Mouse (Mus musculus): ENCODE data around the gene Gm20538. TPM values are rescaled to one million over a fixed set of nuclear protein-coding genes. Genes with fewer than 3 reads are reported as not detected.

Gene Gm20538
- polyA plus RNA-seq (2015; fragmentation: Nextera tagmentation; extraction: Ambion mirVana) = 1.6 TPM in 1 of 2 replicates, not detected in the other

GRCm38 (mm10) chr19:44552731-44553130 is at the start of gene Gm20538:
Gm20538 (minus strand) TSS chr19:44552831.
- Histone ChIP-seq H3K4me3 (ENCODE audit: low read length) (no peak within 1 kb of the TSS), H3K9me3 (ENCODE audit: control insufficient read depth, low read length) (no peaks in the 10 kb centered on the region), H3K9ac (ENCODE audit: low read length) (no peak within 1 kb of the TSS), H3K4me1 (replicated peaks; ENCODE audit: control insufficient read depth, insufficient read depth, low read length) (peaks cover 6% of the 10 kb centered on the region), H3K27ac (ENCODE audit: low read length) (no peak within 1 kb of the TSS), H3K4me2 (ENCODE audit: low read depth, low read length) (no peak within 1 kb of the TSS), H3K27me3 (ENCODE audit: control insufficient read depth, insufficient read depth, low read depth, low read length) (no peaks in the 10 kb centered on the region), H3K36me3 (ENCODE audit: control insufficient read depth, insufficient read depth, low read length) (peaks cover 39% of the 10 kb centered on the region)
- no peak for ATAC-seq (ENCODE audit: low read depth)
- 92% methylated on average over 4 of the region's 4 CpGs for WGBS

- H3K4me1 ChIP-seq (replicated peaks; ENCODE audit: control insufficient read depth, insufficient read depth, low read length) = no peaks in the 10 kb centered on the region
- H3K27me3 ChIP-seq (ENCODE audit: control insufficient read depth, insufficient read depth, low read depth, low read length) = no peaks in the 10 kb centered on the region
- no peaks in the 10 kb centered on the region for H3K36me3 ChIP-seq (ENCODE audit: control insufficient read depth, insufficient read depth, low read length)
- H3K4me3 ChIP-seq (ENCODE audit: low read length) = no peak overlapping the region
- no peaks in the 10 kb centered on the region for H3K9me3 ChIP-seq (ENCODE audit: control insufficient read depth, low read length)
- WGBS = 94% methylated on average over 14 of the region's 14 CpGs
- no peak for ATAC-seq (ENCODE audit: low read depth)
- no peak overlapping the region for H3K27ac ChIP-seq (ENCODE audit: low read length)
- H3K9ac ChIP-seq (ENCODE audit: low read length) = no peak overlapping the region
- H3K4me2 ChIP-seq (ENCODE audit: low read depth, low read length) = no peak overlapping the region
Observed at GRCm38 (mm10) chr19:44594180-44594579, 41.5 kb upstream of the Gm20538 start.

- ATAC-seq (ENCODE audit: low read depth) = no peak
- peaks cover 4% of the 10 kb centered on the region; the same call in 1 of the 2 replicates for H3K27me3 ChIP-seq (ENCODE audit: control insufficient read depth, insufficient read depth, low read depth, low read length)
- H3K36me3 ChIP-seq (ENCODE audit: control insufficient read depth, insufficient read depth, low read length) = no peaks in the 10 kb centered on the region
- H3K4me1 ChIP-seq (replicated peaks; ENCODE audit: control insufficient read depth, insufficient read depth, low read length) = no peaks in the 10 kb centered on the region
- no peaks in the 10 kb centered on the region for H3K9me3 ChIP-seq (ENCODE audit: control insufficient read depth, low read length)
- no peak overlapping the region for H3K4me3 ChIP-seq (ENCODE audit: low read length)
- H3K4me2 ChIP-seq (ENCODE audit: low read depth, low read length) = no peak overlapping the region
- no peak overlapping the region for H3K27ac ChIP-seq (ENCODE audit: low read length)
- WGBS = 71% methylated on average over 6 of the region's 6 CpGs
- H3K9ac ChIP-seq (ENCODE audit: low read length) = no peak overlapping the region
Observed at GRCm38 (mm10) chr19:44591638-44592037, 39.0 kb upstream of the Gm20538 start.

GRCm38 (mm10) chr19:44590992-44591391 is 38.4 kb upstream of the Gm20538 start:
- no peak overlapping the region for H3K9ac ChIP-seq (ENCODE audit: low read length)

GRCm38 (mm10) chr19:44589591-44590223 is 37.1 kb upstream of the Gm20538 start:
- Histone ChIP-seq H3K27ac (ENCODE audit: low read length) (no peak overlapping the region), H3K4me1 (replicated peaks; ENCODE audit: control insufficient read depth, insufficient read depth, low read length) (no peaks in the 10 kb centered on the region), H3K4me2 (ENCODE audit: low read depth, low read length) (no peak overlapping the region), H3K9me3 (ENCODE audit: control insufficient read depth, low read length) (no peaks in the 10 kb centered on the region), H3K36me3 (ENCODE audit: control insufficient read depth, insufficient read depth, low read length) (no peaks in the 10 kb centered on the region), H3K4me3 (ENCODE audit: low read length) (no peak overlapping the region), H3K27me3 (ENCODE audit: control insufficient read depth, insufficient read depth, low read depth, low read length) (peaks cover 10% of the 10 kb centered on the region; the same call in 1 of the 2 replicates), H3K9ac (ENCODE audit: low read length) (no peak overlapping the region)
- no peak for ATAC-seq (ENCODE audit: low read depth)
- 29% methylated on average over 7 of the region's 7 CpGs for WGBS

More at GRCm38 (mm10) chr19:44590992-44591391, 38.4 kb upstream of the Gm20538 start:
- Histone ChIP-seq H3K36me3 (ENCODE audit: control insufficient read depth, insufficient read depth, low read length) (no peaks in the 10 kb centered on the region), H3K27ac (ENCODE audit: low read length) (no peak overlapping the region), H3K4me3 (ENCODE audit: low read length) (no peak overlapping the region), H3K4me2 (ENCODE audit: low read depth, low read length) (no peak overlapping the region), H3K9me3 (ENCODE audit: control insufficient read depth, low read length) (no peaks in the 10 kb centered on the region), H3K4me1 (replicated peaks; ENCODE audit: control insufficient read depth, insufficient read depth, low read length) (no peaks in the 10 kb centered on the region), H3K27me3 (ENCODE audit: control insufficient read depth, insufficient read depth, low read depth, low read length) (peaks cover 7% of the 10 kb centered on the region; the same call in 1 of the 2 replicates)
- WGBS = 77% methylated on average over 18 of the region's 18 CpGs
- ATAC-seq (ENCODE audit: low read depth) = no peak

- no peaks in the 10 kb centered on the region for H3K36me3 ChIP-seq (ENCODE audit: control insufficient read depth, insufficient read depth, low read length)
- H3K4me3 ChIP-seq (ENCODE audit: low read length) = no peak overlapping the region
- WGBS = 43% methylated on average over 4 of the region's 4 CpGs
- no peak overlapping the region for H3K9ac ChIP-seq (ENCODE audit: low read length)
- H3K27ac ChIP-seq (ENCODE audit: low read length) = no peak overlapping the region
- ATAC-seq (ENCODE audit: low read depth) = no peak
- no peaks in the 10 kb centered on the region for H3K9me3 ChIP-seq (ENCODE audit: control insufficient read depth, low read length)
- H3K4me2 ChIP-seq (ENCODE audit: low read depth, low read length) = no peak overlapping the region
- H3K27me3 ChIP-seq (ENCODE audit: control insufficient read depth, insufficient read depth, low read depth, low read length) = peaks cover 10% of the 10 kb centered on the region; the same call in 1 of the 2 replicates
- no peaks in the 10 kb centered on the region for H3K4me1 ChIP-seq (replicated peaks; ENCODE audit: control insufficient read depth, insufficient read depth, low read length)
Observed at GRCm38 (mm10) chr19:44588036-44588435, 35.4 kb upstream of the Gm20538 start.

- H3K27ac ChIP-seq (ENCODE audit: low read length) = no peak overlapping the region
- no peak overlapping the region for H3K9ac ChIP-seq (ENCODE audit: low read length)
- H3K27me3 ChIP-seq (ENCODE audit: control insufficient read depth, insufficient read depth, low read depth, low read length) = peaks cover 10% of the 10 kb centered on the region; the same call in 1 of the 2 replicates
- ATAC-seq (ENCODE audit: low read depth) = peak; percentile 82
- no peaks in the 10 kb centered on the region for H3K9me3 ChIP-seq (ENCODE audit: control insufficient read depth, low read length)
- no peaks in the 10 kb centered on the region; the same call in 1 of the 2 replicates for H3K4me1 ChIP-seq (replicated peaks; ENCODE audit: control insufficient read depth, insufficient read depth, low read length)
- no peak overlapping the region for H3K4me3 ChIP-seq (ENCODE audit: low read length)
- no peaks in the 10 kb centered on the region for H3K36me3 ChIP-seq (ENCODE audit: control insufficient read depth, insufficient read depth, low read length)
- WGBS = 34% methylated on average over 9 of the region's 9 CpGs
- no peak overlapping the region for H3K4me2 ChIP-seq (ENCODE audit: low read depth, low read length)
Observed at GRCm38 (mm10) chr19:44582638-44583309, 30.1 kb upstream of the Gm20538 start.

- Histone ChIP-seq H3K4me3 (ENCODE audit: low read length) (no peak overlapping the region), H3K4me2 (ENCODE audit: low read depth, low read length) (no peak overlapping the region), H3K9ac (ENCODE audit: low read length) (no peak overlapping the region), H3K36me3 (ENCODE audit: control insufficient read depth, insufficient read depth, low read length) (no peaks in the 10 kb centered on the region), H3K27ac (ENCODE audit: low read length) (no peak overlapping the region), H3K4me1 (replicated peaks; ENCODE audit: control insufficient read depth, insufficient read depth, low read length) (no peaks in the 10 kb centered on the region; the same call in 1 of the 2 replicates), H3K27me3 (ENCODE audit: control insufficient read depth, insufficient read depth, low read depth, low read length) (peaks cover 8% of the 10 kb centered on the region; the same call in 1 of the 2 replicates), H3K9me3 (ENCODE audit: control insufficient read depth, low read length) (no peaks in the 10 kb centered on the region)
- ATAC-seq (ENCODE audit: low read depth) = no peak
- 84% methylated on average over 10 of the region's 10 CpGs for WGBS
Observed at GRCm38 (mm10) chr19:44582103-44582502, 29.5 kb upstream of the Gm20538 start.

GRCm38 (mm10) chr19:44578038-44578437 is 25.4 kb upstream of the Gm20538 start:
- Histone ChIP-seq H3K27me3 (ENCODE audit: control insufficient read depth, insufficient read depth, low read depth, low read length) (no peaks in the 10 kb centered on the region), H3K9ac (ENCODE audit: low read length) (no peak overlapping the region), H3K27ac (ENCODE audit: low read length) (no peak overlapping the region), H3K36me3 (ENCODE audit: control insufficient read depth, insufficient read depth, low read length) (peaks cover 2% of the 10 kb centered on the region; the same call in 1 of the 2 replicates), H3K4me3 (ENCODE audit: low read length) (no peak overlapping the region), H3K9me3 (ENCODE audit: control insufficient read depth, low read length) (no peaks in the 10 kb centered on the region), H3K4me1 (replicated peaks; ENCODE audit: control insufficient read depth, insufficient read depth, low read length) (no peaks in the 10 kb centered on the region; the same call in 1 of the 2 replicates), H3K4me2 (ENCODE audit: low read depth, low read length) (no peak overlapping the region)
- whole genome bisulfite sequencing = 61% methylated on average over 1 of the region's 1 CpGs
- no peak for ATAC-seq (ENCODE audit: low read depth)

All from lung, embryonic 16.5 days (tissue).